Mouse (Mus musculus) CD4-positive naive resting alpha-beta T cell, adult 76 days (primary cell): ENCODE results near the gene Rnf41. TPM values are rescaled to one million over a fixed set of nuclear protein-coding genes. Genes with fewer than 3 reads are reported as not detected.

Experiments
- total RNA-seq: library from RNA; stranded (reverse); gene quantifications from one replicate; pipeline ENCODE4 v1.2.4, GENCODE M21; 2023

The Rnf41 gene
- 26.1 TPM for total RNA-seq

GRCm38 (mm10) chr10:128411211-128412054, at the start of gene Rnf41, which contains the start of gene Nabp2:
Rnf41 (plus strand) TSS chr10:128411657.
Nabp2 (minus strand) TSS chr10:128411492.

GRCm38 (mm10) chr10:128368402-128369217, 42.8 kb upstream of the Rnf41 start, which contains the start of gene Coq10a:
Coq10a (minus strand) TSS chr10:128368997.

GRCm38 (mm10) chr10:128376455-128377211, 34.8 kb upstream of the Rnf41 start, which contains the start of gene Ankrd52:
Ankrd52 (plus strand) TSS chr10:128377115.

GRCm38 (mm10) chr10:128401056-128401455, 10.4 kb upstream of the Rnf41 start, which contains the start of gene Slc39a5:
Slc39a5 (minus strand) TSS chr10:128401229.

GRCm38 (mm10) chr10:128458719-128459408, 47.4 kb downstream of the Rnf41 start, which contains the start of gene Smarcc2:
Smarcc2 (plus strand) TSS chr10:128459248.

Other genes with a start within 250 kb of the Rnf41 start
- gene Rbms2, start 231.4 kb upstream of the Rnf41 start, total RNA-seq: 36.0 TPM
- gene Gls2, start 217.2 kb upstream of the Rnf41 start, total RNA-seq: 2.0 TPM
- gene Spryd4, start 199.8 kb upstream of the Rnf41 start, total RNA-seq: 19.9 TPM
- gene Mip, start 185.8 kb upstream of the Rnf41 start, total RNA-seq: not detected
- gene Timeless, start 179.6 kb upstream of the Rnf41 start, total RNA-seq: 25.4 TPM
- gene Apon, start 157.6 kb upstream of the Rnf41 start, total RNA-seq: 0.56 TPM
- not detected for gene Apof, start 143.0 kb upstream of the Rnf41 start, total RNA-seq
- gene Stat2, start 141.1 kb upstream of the Rnf41 start, total RNA-seq: 60.8 TPM
- gene Il23a, start 112.9 kb upstream of the Rnf41 start, total RNA-seq: not detected
- gene Pan2, start 108.3 kb upstream of the Rnf41 start, total RNA-seq: 43.5 TPM
- 26.1 TPM for gene Cnpy2, start 89.2 kb upstream of the Rnf41 start, total RNA-seq
- 81.9 TPM for gene Cs, start 73.9 kb upstream of the Rnf41 start, total RNA-seq
- 27.4 TPM for gene Coq10a, start 42.7 kb upstream of the Rnf41 start, total RNA-seq
- 49.6 TPM for gene Ankrd52, start 34.5 kb upstream of the Rnf41 start, total RNA-seq
- not detected for gene Slc39a5, start 10.4 kb upstream of the Rnf41 start, total RNA-seq
- gene Nabp2, start 165 bp upstream of the Rnf41 start, total RNA-seq: 42.4 TPM
- 112 TPM for gene Smarcc2, start 47.6 kb downstream of the Rnf41 start, total RNA-seq
- gene Myl6, start 82.5 kb downstream of the Rnf41 start, total RNA-seq: 818 TPM
- not detected for gene Myl6b, start 87.0 kb downstream of the Rnf41 start, total RNA-seq
- 244 TPM for gene Esyt1, start 114.2 kb downstream of the Rnf41 start, total RNA-seq
- gene Zc3h10, start 136.1 kb downstream of the Rnf41 start, total RNA-seq: 26.7 TPM
- 3,926 TPM for gene Rpl41, start 137.6 kb downstream of the Rnf41 start, total RNA-seq
- 55.6 TPM for gene Pa2g4, start 154.3 kb downstream of the Rnf41 start, total RNA-seq
- 1.3 TPM for gene Erbb3, start 178.0 kb downstream of the Rnf41 start, total RNA-seq
- gene Rps26, start 215.1 kb downstream of the Rnf41 start, total RNA-seq: 1,431 TPM
- gene Ikzf4, start 234.3 kb downstream of the Rnf41 start, total RNA-seq: 9.6 TPM